8 mouse cellular contexts compared by ENCODE assay signal in the genomic region with DNA sequence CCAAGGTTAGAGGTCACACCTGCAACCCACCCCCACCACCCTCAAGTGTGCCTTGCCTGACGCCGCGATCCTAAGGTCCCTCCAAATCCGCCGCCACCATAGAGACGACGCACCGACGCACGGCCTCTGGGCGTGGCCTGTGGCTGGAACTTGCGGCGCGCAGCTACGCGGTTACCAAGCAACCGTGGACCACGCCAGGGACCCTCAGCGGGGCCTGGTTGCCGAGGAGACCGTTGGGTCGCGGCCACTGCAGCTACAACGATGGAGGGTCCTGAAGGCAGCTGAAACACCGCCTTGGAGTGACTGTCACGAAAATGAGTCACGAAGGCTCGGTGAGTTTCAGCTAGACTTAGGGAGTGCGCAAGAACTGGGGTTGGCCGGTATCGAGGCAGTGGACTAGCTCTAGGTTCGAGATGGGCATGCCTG. TPM values are rescaled to one million over a fixed set of nuclear protein-coding genes. Genes with fewer than 3 reads are reported as not detected.
A peak's percentile ranks its signal among the peaks of the same experiment; 100 is the strongest.
DNase-seq lines count a peak whose midpoint lies in the region; ATAC-seq and TF ChIP-seq lines count a peak whose summit lies in the region.

Wdr54 (minus strand) TSS at position 139 of the 426 bp plus-strand sequence.
1700003E16Rik (plus strand) TSS at position 146 of the 426 bp plus-strand sequence.

- H3K36me3 ChIP-seq in C2C12 (ENCODE audit: control insufficient read depth, insufficient read depth) = peaks cover 18% of the 10 kb centered on the region
- peaks cover 6% of the 10 kb centered on the region; the same call in 1 of the 2 replicates for H3K36me3 ChIP-seq in heart, embryonic 11.5 days (ENCODE audit: control insufficient read depth, insufficient read depth, low read length)
- H3K36me3 ChIP-seq in kidney, postnatal 0 days (ENCODE audit: insufficient read depth, low read length) = peaks cover 5% of the 10 kb centered on the region; the same call in 1 of the 2 replicates
- H3K36me3 ChIP-seq in liver, embryonic 15.5 days (replicated peaks) = no peaks in the 10 kb centered on the region
- peaks cover 4% of the 10 kb centered on the region; the same call in 1 of the 2 replicates for H3K36me3 ChIP-seq in neural tube, embryonic 11.5 days (ENCODE audit: control insufficient read depth, insufficient read depth, low read length)

- peaks cover 2% of the 10 kb centered on the region for H3K79me3 ChIP-seq in C2C12 (ENCODE audit: low read depth)

- TF ChIP-seq CTCF in C2C12 (IDR thresholded peaks at IDR 0.05; ENCODE audit: control insufficient read depth, insufficient read depth, insufficient read length) = no peak
- no peak for TF ChIP-seq CTCF in kidney, postnatal 0 days (IDR thresholded peaks at IDR 0.05; ENCODE audit: low read depth)

- peaks cover 5% of the 10 kb centered on the region for H3K4me1 ChIP-seq in heart, embryonic 11.5 days (ENCODE audit: control insufficient read depth, insufficient read depth, low read length)
- peaks cover 7% of the 10 kb centered on the region; the same call in 1 of the 2 replicates for H3K4me1 ChIP-seq in kidney, postnatal 0 days (replicated peaks; ENCODE audit: insufficient read depth, low read length)
- peaks cover 8% of the 10 kb centered on the region; the same call in 1 of the 2 replicates for H3K4me1 ChIP-seq in liver, embryonic 15.5 days (replicated peaks)
- 0 out of 2 replicates have a peak, but pooled peaks cover 4% of the 10 kb centered on the region for H3K4me1 ChIP-seq in neural tube, embryonic 11.5 days (ENCODE audit: control insufficient read depth, insufficient read depth, low read length)

- no peaks in the 10 kb centered on the region for H3K9me3 ChIP-seq in heart, embryonic 11.5 days (replicated peaks; ENCODE audit: control insufficient read depth, low read length)
- H3K9me3 ChIP-seq in kidney, postnatal 0 days (replicated peaks; ENCODE audit: low read length) = no peaks in the 10 kb centered on the region
- H3K9me3 ChIP-seq in liver, embryonic 15.5 days (replicated peaks) = no peaks in the 10 kb centered on the region
- H3K9me3 ChIP-seq in neural tube, embryonic 11.5 days (ENCODE audit: control insufficient read depth, low read length) = no peaks in the 10 kb centered on the region

- H3ac ChIP-seq in C2C12 (ENCODE audit: control insufficient read depth, insufficient read length, low read depth) = peak within 1 kb of the TSS; percentile 65

- ATAC-seq in heart, embryonic 11.5 days (replicated peaks; ENCODE audit: insufficient number of reproducible peaks, low FRiP score, low TSS enrichment) = peak; percentile 73
- peak; percentile 62 for ATAC-seq in kidney, postnatal 0 days (replicated peaks; ENCODE audit: low FRiP score, low read depth)
- ATAC-seq in liver, embryonic 15.5 days (ENCODE audit: insufficient read depth) = no peak
- ATAC-seq in neural tube, embryonic 11.5 days (ENCODE audit: insufficient read depth, low FRiP score, low TSS enrichment) = peak; percentile 94

- peaks cover 6% of the 10 kb centered on the region for H3K27me3 ChIP-seq in C2C12 (ENCODE audit: control insufficient read depth, insufficient read depth, insufficient read length)
- H3K27me3 ChIP-seq in heart, embryonic 11.5 days (ENCODE audit: control insufficient read depth, insufficient read depth, low read length) = peaks cover 17% of the 10 kb centered on the region
- peaks cover 6% of the 10 kb centered on the region; the same call in 1 of the 2 replicates for H3K27me3 ChIP-seq in kidney, postnatal 0 days (ENCODE audit: insufficient read depth, low read length)
- H3K27me3 ChIP-seq in liver, embryonic 15.5 days = peaks cover 66% of the 10 kb centered on the region
- H3K27me3 ChIP-seq in neural tube, embryonic 11.5 days (ENCODE audit: control insufficient read depth, insufficient read depth, low read length) = peaks cover 13% of the 10 kb centered on the region

- peak; percentile 89 for DNase-seq in ZHBTc4 (ENCODE audit: low read depth, low spot score)
- peak; percentile 83 for DNase-seq in embryo, embryonic 11.5 days (ENCODE audit: low read depth, low spot score)
- DNase-seq in kidney, postnatal 0 days (ENCODE audit: low spot score) = peak; percentile 69
- DNase-seq in neural tube, embryonic 11.5 days (ENCODE audit: low spot score) = peak; percentile 93
- DNase-seq in thymus, postnatal 14 days = peak; percentile 58

- peak within 1 kb of the TSS; percentile 59 for H3K9ac ChIP-seq in heart, embryonic 11.5 days (ENCODE audit: low read depth, low read length)
- peak within 1 kb of the TSS; percentile 35; the same call in 1 of the 2 replicates for H3K9ac ChIP-seq in kidney, postnatal 0 days (ENCODE audit: low read depth, low read length)
- no peak within 1 kb of the TSS for H3K9ac ChIP-seq in liver, embryonic 15.5 days
- peak within 1 kb of the TSS; percentile 60 for H3K9ac ChIP-seq in neural tube, embryonic 11.5 days (ENCODE audit: low read length)

- no peaks in the 10 kb centered on the region for H3K79me2 ChIP-seq in C2C12 (ENCODE audit: control insufficient read depth, insufficient read depth)

- 2% methylated on average over 32 of the region's 32 CpGs for WGBS in heart, embryonic 11.5 days (ENCODE audit: insufficient replicate concordance)
- 2% methylated on average over 32 of the region's 32 CpGs for WGBS in kidney, postnatal 0 days
- 2% methylated on average over 32 of the region's 32 CpGs for WGBS in liver, embryonic 15.5 days (ENCODE audit: insufficient replicate concordance)
- whole genome bisulfite sequencing in neural tube, embryonic 11.5 days = 2% methylated on average over 32 of the region's 32 CpGs

- peak within 1 kb of the TSS; percentile 47 for H3K4me3 ChIP-seq in C2C12 (ENCODE audit: insufficient read depth, poor library complexity, severe bottlenecking)
- peak within 1 kb of the TSS; percentile 58 for H3K4me3 ChIP-seq in heart, embryonic 11.5 days (ENCODE audit: low read depth, low read length)
- H3K4me3 ChIP-seq in kidney, postnatal 0 days (replicated peaks; ENCODE audit: low read depth, low read length) = peak within 1 kb of the TSS; percentile 41
- H3K4me3 ChIP-seq in liver, embryonic 15.5 days (replicated peaks) = peak within 1 kb of the TSS; percentile 52
- peak within 1 kb of the TSS; percentile 55 for H3K4me3 ChIP-seq in neural tube, embryonic 11.5 days (ENCODE audit: low read depth, low read length)

- H3K27ac ChIP-seq in heart, embryonic 11.5 days (ENCODE audit: low read depth, low read length) = no peak within 1 kb of the TSS
- H3K27ac ChIP-seq in kidney, postnatal 0 days = no peak within 1 kb of the TSS
- no peak within 1 kb of the TSS for H3K27ac ChIP-seq in liver, embryonic 15.5 days (replicated peaks)
- H3K27ac ChIP-seq in neural tube, embryonic 11.5 days (ENCODE audit: low read depth, low read length) = 0 out of 2 replicates have a peak within 1 kb of the TSS, but pooled peaks have one; percentile 28

- H3K4me2 ChIP-seq in heart, embryonic 11.5 days = peak within 1 kb of the TSS; percentile 87
- H3K4me2 ChIP-seq in kidney, postnatal 0 days (ENCODE audit: low read length) = peak within 1 kb of the TSS; percentile 74
- H3K4me2 ChIP-seq in liver, embryonic 15.5 days = peak within 1 kb of the TSS; percentile 84
- peak within 1 kb of the TSS; percentile 91 for H3K4me2 ChIP-seq in neural tube, embryonic 11.5 days (ENCODE audit: low read depth)

TF ChIP-seq in C2C12, 6 proteins besides CTCF, POLR2A, EP300 and RAD21:
- TF ChIP-seq MYOD1 (IDR thresholded peaks at IDR 0.05; ENCODE audit: control insufficient read depth, insufficient read length, low read depth) (no peak), MAX (IDR thresholded peaks at IDR 0.05) (peak; percentile 48), CEBPB (IDR thresholded peaks at IDR 0.05; ENCODE audit: low read depth) (no peak)

RNA-seq across cellular contexts. Expression of gene Wdr54, which starts in this region (rescaled TPM):
- polyA plus RNA-seq in C2C12 (2012; fragmentation: generic; extraction: Trizol) = 9.5 TPM
- polyA plus RNA-seq in heart, embryonic 11.5 days (2014; fragmentation: Nextera tagmentation; extraction: Ambion mirVana) = 4.5 and 6.9 TPM in 2 replicates
- polyA plus RNA-seq in kidney, postnatal 0 days (2015; fragmentation: Nextera tagmentation; extraction: Ambion mirVana) = 3.5 and 4.2 TPM in 2 replicates
- 0.35 and 0.59 TPM in 2 replicates for polyA plus RNA-seq in liver, embryonic 15.5 days (2015; fragmentation: Nextera tagmentation; extraction: Ambion mirVana)
- 12.2 and 14.5 TPM in 2 replicates for polyA plus RNA-seq in neural tube, embryonic 11.5 days (2014; fragmentation: Nextera tagmentation; extraction: Ambion mirVana)

RNA-seq across cellular contexts. Expression of gene 1700003E16Rik, which starts in this region (rescaled TPM):
- polyA plus RNA-seq in C2C12 (2012; fragmentation: generic; extraction: Trizol) = 1.1 TPM
- polyA plus RNA-seq in heart, embryonic 11.5 days (2014; fragmentation: Nextera tagmentation; extraction: Ambion mirVana) = 0.14 and 0.27 TPM in 2 replicates
- polyA plus RNA-seq in kidney, postnatal 0 days (2015; fragmentation: Nextera tagmentation; extraction: Ambion mirVana) = 1.3 and 1.6 TPM in 2 replicates
- polyA plus RNA-seq in liver, embryonic 15.5 days (2015; fragmentation: Nextera tagmentation; extraction: Ambion mirVana) = 0.10 and 0.17 TPM in 2 replicates
- polyA plus RNA-seq in neural tube, embryonic 11.5 days (2014; fragmentation: Nextera tagmentation; extraction: Ambion mirVana) = 1.4 and 1.5 TPM in 2 replicates
